Mouse (Mus musculus) forebrain, embryonic 12.5 days (tissue): Measurements from ENCODE around the gene Lpp. TPM values are rescaled to one million over a fixed set of nuclear protein-coding genes. Genes with fewer than 3 reads are reported as not detected.

Experiments used
- ATAC-seq: fragments of 200-750 bp; cut with Nextera tagmentation; 2 replicates; pipeline ENCODE4 v1.8.0; 2017; ENCODE audit warnings: moderate TSS enrichment; ENCODE audit not compliant: low FRiP score
- H3K27ac ChIP-seq: fragments of 300-500 bp; sonication (generic); 2 replicates; pipeline ENCODE4 v1.5.1; 2016; ENCODE audit warnings: mild to moderate bottlenecking
- H3K27me3 ChIP-seq: fragments of 300-500 bp; sonication (generic); 2 replicates; pipeline ENCODE4 v1.6.1; 2016; ENCODE audit warnings: mild to moderate bottlenecking
- H3K36me3 ChIP-seq: fragments of 300-500 bp; sonication (generic); replicated peaks from 2 replicates; pipeline ENCODE4 v1.6.1; 2016; ENCODE audit warnings: mild to moderate bottlenecking
- H3K4me1 ChIP-seq: fragments of 300-500 bp; sonication (generic); 2 replicates; pipeline ENCODE4 v1.6.1; 2016
- H3K4me2 ChIP-seq: fragments of 300-500 bp; sonication (generic); 2 replicates; pipeline ENCODE4 v1.6.1; 2016; ENCODE audit warnings: mild to moderate bottlenecking, moderate library complexity
- H3K4me3 ChIP-seq: fragments of 300-500 bp; sonication (generic); replicated peaks from 2 replicates; pipeline ENCODE4 v1.5.1; 2016; ENCODE audit warnings: mild to moderate bottlenecking
- H3K9ac ChIP-seq: fragments of 300-500 bp; sonication (generic); 2 replicates; pipeline ENCODE4 v1.6.1; 2016; ENCODE audit warnings: mild to moderate bottlenecking
- H3K9me3 ChIP-seq: fragments of 300-500 bp; sonication (generic); 2 replicates; pipeline ENCODE4 v1.6.1; 2016
- WGBS: fragments of 180-500 bp; shearing (Covaris S2); methylation state at CpG from one replicate; pipeline ENCODE4 v1.1.7; 2016; 5-methylcytosine and 5-hydroxymethylcytosine counted together
- polyA plus RNA-seq: library from polyadenylated mRNA; unstranded; fragments of >200 nt; fragmentation: Nextera tagmentation; extraction: Ambion mirVana; gene quantifications from 2 replicates; pipeline ENCODE4 v1.2.1, GENCODE M21; 2016

Lpp gene
- polyA plus RNA-seq, 1 experiment from 2014 or later: 18.1 TPM

DNA sequence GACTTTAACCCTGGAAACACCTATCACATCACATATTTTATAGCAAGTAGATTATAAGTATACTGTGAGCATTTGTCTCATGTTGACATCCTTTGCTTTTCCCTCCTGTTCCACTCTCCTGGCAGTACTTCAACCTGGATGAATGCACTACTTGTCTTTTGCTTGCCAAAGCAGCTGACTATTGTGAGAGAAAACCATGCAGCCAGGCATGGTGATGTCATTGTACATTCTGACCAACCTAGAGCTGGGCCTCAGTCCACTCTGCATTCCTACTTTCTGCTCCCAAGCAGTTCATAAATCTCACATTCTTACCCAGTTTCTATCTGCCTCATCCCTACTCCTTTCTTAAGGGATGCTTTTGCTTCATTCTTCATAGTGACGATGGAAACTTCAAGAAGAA, 515.6 kb downstream of the Lpp start:
- Histone ChIP-seq H3K4me3 (no peak overlapping the region), H3K9ac (no peak overlapping the region), H3K27me3 (no peaks in the 10 kb centered on the region), H3K36me3 (no peaks in the 10 kb centered on the region), H3K4me1 (peaks cover 3% of the 10 kb centered on the region; the same call in 1 of the 2 replicates), H3K9me3 (no peaks in the 10 kb centered on the region), H3K4me2 (no peak overlapping the region), H3K27ac (no peak overlapping the region)
- no peak for ATAC-seq
- 97% methylated on average over 1 of the region's 1 CpGs for WGBS

DNA sequence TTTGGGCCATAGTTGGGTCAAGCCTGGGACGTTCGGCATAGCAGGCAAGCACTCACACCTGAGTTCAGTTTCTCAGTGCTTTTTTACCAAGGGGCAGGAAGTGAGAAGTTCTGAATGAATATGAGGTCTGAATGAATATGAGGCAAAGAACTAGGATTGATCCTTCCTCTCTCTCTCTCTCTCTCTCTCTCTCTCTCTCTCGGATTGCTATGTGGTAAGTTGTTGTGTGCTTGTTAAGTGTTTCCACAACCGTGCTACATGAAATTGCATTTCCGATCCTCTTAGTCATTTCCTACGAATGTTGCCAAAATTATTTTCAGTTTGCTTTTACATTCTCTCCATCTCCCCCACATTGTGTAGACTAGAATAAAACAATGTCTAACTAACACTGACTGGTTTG, 517.0 kb downstream of the Lpp start:
- ATAC-seq: no peak
- Histone ChIP-seq H3K9me3 (no peaks in the 10 kb centered on the region), H3K9ac (no peak overlapping the region), H3K27ac (no peak overlapping the region), H3K27me3 (no peaks in the 10 kb centered on the region), H3K36me3 (no peaks in the 10 kb centered on the region), H3K4me2 (no peak overlapping the region), H3K4me3 (no peak overlapping the region), H3K4me1 (peaks cover 3% of the 10 kb centered on the region; the same call in 1 of the 2 replicates)
- 91% methylated on average over 6 of the region's 6 CpGs for WGBS

DNA sequence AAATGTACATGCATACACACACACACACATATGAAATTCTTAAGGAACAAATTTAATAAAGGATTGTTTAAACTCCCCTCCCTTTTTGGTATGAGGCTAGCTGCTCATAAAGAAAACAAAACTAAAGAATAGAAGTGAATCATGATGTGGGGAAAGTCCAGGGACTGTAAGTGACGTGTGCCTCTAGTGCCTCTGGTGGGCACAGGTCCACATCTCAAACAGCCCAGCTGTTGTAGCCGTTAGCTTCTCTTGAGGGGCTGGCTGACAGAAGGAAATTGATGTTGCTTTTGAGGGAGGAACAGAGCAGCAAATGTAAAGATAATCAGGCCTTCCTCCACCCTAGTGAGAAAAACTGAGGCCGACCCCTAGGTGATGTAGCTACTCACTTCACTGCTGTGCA, 517.5 kb downstream of the Lpp start:
- no peak overlapping the region for H3K4me2 ChIP-seq
- H3K27me3 ChIP-seq: no peaks in the 10 kb centered on the region
- no peaks in the 10 kb centered on the region for H3K36me3 ChIP-seq
- no peak overlapping the region for H3K4me3 ChIP-seq
- H3K27ac ChIP-seq: no peak overlapping the region
- no peak overlapping the region for H3K9ac ChIP-seq
- no peak for ATAC-seq
- WGBS: 63% methylated on average over 3 of the region's 3 CpGs
- peaks cover 3% of the 10 kb centered on the region; the same call in 1 of the 2 replicates for H3K4me1 ChIP-seq
- no peaks in the 10 kb centered on the region for H3K9me3 ChIP-seq

DNA sequence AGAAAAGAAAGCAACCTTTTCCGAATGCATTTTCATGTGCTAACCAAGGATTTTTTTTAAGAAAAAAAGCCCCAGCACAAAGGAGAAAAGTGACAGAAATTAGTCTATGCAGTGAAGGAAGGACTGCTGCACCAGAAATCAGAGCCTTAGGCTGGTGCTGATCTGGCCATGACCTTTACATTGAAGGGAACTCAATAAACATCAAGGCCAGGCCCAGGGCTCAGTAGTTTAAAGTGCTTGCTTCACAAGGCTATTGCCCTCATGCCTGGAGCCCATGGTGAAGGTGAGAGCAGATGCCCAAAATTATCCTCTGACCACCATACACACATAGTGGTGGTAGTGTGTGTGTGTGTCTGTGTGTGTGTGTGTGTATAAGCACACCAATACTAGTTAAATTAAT, 519.1 kb downstream of the Lpp start:
- Histone ChIP-seq H3K9ac (no peak overlapping the region), H3K27me3 (no peaks in the 10 kb centered on the region)
- 78% methylated on average over 1 of the region's 1 CpGs for WGBS

DNA sequence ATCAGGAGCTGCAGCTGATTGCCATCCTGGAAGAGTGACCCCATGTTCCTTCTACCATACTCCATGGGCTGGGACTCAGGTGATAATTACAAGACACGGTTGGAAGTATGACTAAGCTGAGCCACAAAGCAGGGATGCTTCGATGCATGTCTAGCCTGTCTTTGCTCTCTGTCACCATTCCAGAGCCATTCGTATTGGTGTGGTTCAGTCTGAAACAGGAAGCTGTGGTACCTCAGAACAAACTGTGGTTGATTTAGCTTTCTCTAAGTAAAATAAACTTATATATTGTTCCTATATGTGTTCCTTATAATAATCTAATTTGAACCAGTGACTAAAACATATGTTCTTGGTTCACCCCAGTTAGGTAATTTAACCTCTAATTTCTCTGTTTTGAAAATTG, 519.7 kb downstream of the Lpp start:
- Histone ChIP-seq H3K27me3 (no peaks in the 10 kb centered on the region), H3K27ac (no peak overlapping the region), H3K36me3 (no peaks in the 10 kb centered on the region), H3K9ac (no peak overlapping the region), H3K9me3 (no peaks in the 10 kb centered on the region), H3K4me2 (no peak overlapping the region), H3K4me3 (no peak overlapping the region), H3K4me1 (peaks cover 3% of the 10 kb centered on the region; the same call in 1 of the 2 replicates)
- 92% methylated on average over 3 of the region's 3 CpGs for WGBS
- no peak for ATAC-seq

More for the DNA sequence above, 519.1 kb downstream of the Lpp start:
- H3K4me2 ChIP-seq: no peak overlapping the region
- no peaks in the 10 kb centered on the region for H3K36me3 ChIP-seq
- peaks cover 3% of the 10 kb centered on the region; the same call in 1 of the 2 replicates for H3K4me1 ChIP-seq
- no peaks in the 10 kb centered on the region for H3K9me3 ChIP-seq
- no peak for ATAC-seq
- H3K4me3 ChIP-seq: no peak overlapping the region
- H3K27ac ChIP-seq: no peak overlapping the region

DNA sequence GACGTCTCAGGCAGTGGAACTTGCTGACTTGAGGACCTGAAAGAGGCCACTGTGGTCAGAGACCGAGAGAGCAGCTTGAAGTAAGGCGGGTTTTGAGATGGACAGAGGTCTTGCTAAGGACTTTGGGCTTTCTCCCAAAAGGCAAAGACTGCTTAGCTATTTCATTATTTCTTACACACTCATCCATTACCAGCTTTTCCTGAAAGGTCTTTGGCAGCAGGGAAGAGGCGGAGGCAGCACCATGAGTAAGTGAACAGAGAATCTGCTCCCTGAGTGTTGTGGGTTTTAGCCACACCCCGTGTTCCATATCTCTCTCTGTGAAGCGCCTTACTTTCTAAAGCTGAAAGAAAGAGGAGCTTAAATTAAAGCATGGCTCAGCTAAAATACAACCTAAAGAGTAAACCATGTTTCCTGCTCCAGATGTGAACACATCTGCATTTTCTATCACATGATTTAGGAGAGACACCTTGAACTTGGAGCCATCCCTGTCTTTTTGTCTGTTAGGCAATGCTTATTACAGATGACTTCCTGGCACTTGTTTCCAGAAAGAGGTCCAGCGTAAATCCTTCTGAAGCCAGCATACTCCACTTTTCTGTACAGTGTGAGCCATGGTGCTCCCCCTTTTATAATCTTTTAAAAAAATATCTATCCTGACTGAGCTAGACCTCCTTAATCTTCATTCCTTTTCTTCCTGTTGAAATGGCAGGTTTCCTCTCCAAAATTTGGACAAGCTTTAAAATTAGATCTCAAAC, 520.5 kb downstream of the Lpp start:
- no peaks in the 10 kb centered on the region for H3K36me3 ChIP-seq
- no peak overlapping the region for H3K27ac ChIP-seq
- 84% methylated on average over 7 of the region's 7 CpGs for WGBS
- no peak overlapping the region for H3K4me3 ChIP-seq
- H3K4me2 ChIP-seq: no peak overlapping the region
- no peak for ATAC-seq
- H3K4me1 ChIP-seq: peaks cover 3% of the 10 kb centered on the region; the same call in 1 of the 2 replicates
- no peak overlapping the region for H3K9ac ChIP-seq
- peaks cover 4% of the 10 kb centered on the region for H3K27me3 ChIP-seq
- no peaks in the 10 kb centered on the region for H3K9me3 ChIP-seq

DNA sequence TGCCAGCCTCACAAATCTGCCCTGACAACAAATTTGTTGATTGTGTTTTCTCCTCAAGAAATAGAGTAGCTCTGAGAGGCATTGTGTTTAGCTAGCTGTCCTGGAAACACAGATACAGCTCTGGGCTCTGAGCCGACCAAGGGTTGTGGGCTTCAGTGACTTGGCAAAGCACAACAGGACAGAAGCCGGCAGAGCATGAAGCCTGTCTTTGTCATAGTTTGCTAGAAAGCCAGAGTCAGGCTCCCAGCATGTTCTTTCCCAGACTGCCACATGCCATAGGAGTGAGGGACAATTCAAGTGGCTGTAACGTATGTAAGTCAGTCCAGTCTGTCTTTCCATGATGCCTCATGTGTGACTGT, 521.1 kb downstream of the Lpp start:
- WGBS: 62% methylated on average over 3 of the region's 3 CpGs
- Histone ChIP-seq H3K36me3 (no peaks in the 10 kb centered on the region), H3K9me3 (no peaks in the 10 kb centered on the region), H3K27me3 (peaks cover 5% of the 10 kb centered on the region), H3K27ac (no peak overlapping the region), H3K4me3 (no peak overlapping the region), H3K4me1 (no peaks in the 10 kb centered on the region), H3K4me2 (no peak overlapping the region), H3K9ac (no peak overlapping the region)
- ATAC-seq: no peak

DNA sequence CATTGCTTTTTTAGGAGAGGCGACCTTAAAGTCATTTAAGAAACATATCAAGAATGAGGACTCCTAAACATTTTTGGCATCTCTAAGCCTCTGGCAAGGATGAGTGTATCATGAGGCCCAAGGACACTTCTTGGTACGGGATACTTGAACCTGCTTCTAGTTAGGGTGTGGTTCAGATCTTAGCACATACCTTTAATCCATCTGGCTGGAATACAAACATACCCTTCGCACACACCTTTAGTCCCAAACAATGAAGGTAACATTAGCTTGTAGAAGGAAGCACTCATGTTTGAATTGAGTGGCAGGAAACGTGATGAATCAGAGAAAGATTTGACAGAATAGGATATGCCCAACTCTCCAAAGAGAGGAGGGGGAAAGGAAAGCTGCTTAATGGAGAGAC, 522.2 kb downstream of the Lpp start:
- Histone ChIP-seq H3K9me3 (no peaks in the 10 kb centered on the region), H3K36me3 (no peaks in the 10 kb centered on the region), H3K9ac (no peak overlapping the region), H3K27me3 (peaks cover 5% of the 10 kb centered on the region), H3K27ac (no peak overlapping the region), H3K4me3 (no peak overlapping the region), H3K4me1 (no peaks in the 10 kb centered on the region), H3K4me2 (no peak overlapping the region)
- WGBS: 86% methylated on average over 4 of the region's 4 CpGs
- ATAC-seq: no peak

DNA sequence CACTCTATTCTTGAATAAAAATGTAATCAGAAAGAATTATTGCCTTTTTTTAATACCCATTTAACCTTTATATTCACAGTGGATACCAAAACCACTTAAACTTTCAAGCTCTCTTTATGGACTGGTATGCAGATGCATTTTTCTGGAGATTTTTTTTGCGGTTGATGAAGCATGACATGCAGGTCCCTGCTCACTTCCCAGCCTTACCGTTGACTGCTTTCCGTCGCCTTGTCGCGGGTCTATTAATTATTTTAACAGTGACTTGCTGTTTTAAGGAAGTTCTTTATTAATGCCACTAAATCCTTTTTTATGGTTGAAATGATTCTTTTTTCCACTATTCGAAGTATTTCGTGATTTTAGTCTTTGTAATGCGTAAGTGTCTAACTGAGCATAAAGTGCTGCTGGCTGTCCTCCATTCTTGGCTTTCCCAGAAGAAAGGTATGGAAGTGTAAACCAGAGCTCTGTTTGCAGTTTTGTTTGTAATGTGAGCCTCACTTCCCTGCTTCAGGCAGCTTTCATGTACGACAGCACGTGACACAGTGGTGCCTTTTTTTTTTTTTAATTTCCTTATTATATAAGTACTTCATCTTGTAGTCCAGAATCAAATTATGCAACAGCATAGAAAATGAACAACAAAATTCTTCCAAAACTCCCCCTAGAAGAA, 526.2 kb downstream of the Lpp start:
- Histone ChIP-seq H3K4me1 (no peaks in the 10 kb centered on the region), H3K9me3 (no peaks in the 10 kb centered on the region), H3K36me3 (no peaks in the 10 kb centered on the region), H3K4me3 (no peak overlapping the region), H3K4me2 (peak overlapping the region; percentile 13; the same call in 1 of the 2 replicates), H3K9ac (no peak overlapping the region), H3K27ac (no peak overlapping the region), H3K27me3 (peaks cover 5% of the 10 kb centered on the region)
- ATAC-seq: no peak
- WGBS: 22% methylated on average over 11 of the region's 11 CpGs

DNA sequence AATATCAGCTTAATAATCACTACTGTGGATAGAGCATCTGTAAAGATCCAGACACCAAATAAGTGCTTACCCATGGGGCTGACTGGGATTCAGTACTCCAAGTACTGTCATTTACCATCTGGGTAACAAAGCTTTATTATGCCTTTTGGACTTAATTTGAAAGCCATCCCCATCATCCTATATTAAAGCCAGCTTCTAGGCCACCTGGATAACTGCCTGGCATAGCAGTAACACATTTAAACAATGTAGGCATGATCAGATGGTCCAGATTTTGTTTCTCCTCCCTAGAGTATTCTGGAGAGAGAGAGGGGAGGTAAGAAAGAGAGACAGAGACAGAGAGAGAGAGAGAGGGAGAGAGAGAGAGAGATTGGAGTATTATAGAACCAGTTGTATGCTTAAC, 536.8 kb downstream of the Lpp start:
- Histone ChIP-seq H3K27me3 (no peaks in the 10 kb centered on the region), H3K4me1 (0 out of 2 replicates have a peak, but pooled peaks cover 2% of the 10 kb centered on the region), H3K4me2 (no peak overlapping the region), H3K4me3 (no peak overlapping the region), H3K9me3 (no peaks in the 10 kb centered on the region), H3K36me3 (no peaks in the 10 kb centered on the region), H3K9ac (no peak overlapping the region), H3K27ac (no peak overlapping the region)
- no peak for ATAC-seq

DNA sequence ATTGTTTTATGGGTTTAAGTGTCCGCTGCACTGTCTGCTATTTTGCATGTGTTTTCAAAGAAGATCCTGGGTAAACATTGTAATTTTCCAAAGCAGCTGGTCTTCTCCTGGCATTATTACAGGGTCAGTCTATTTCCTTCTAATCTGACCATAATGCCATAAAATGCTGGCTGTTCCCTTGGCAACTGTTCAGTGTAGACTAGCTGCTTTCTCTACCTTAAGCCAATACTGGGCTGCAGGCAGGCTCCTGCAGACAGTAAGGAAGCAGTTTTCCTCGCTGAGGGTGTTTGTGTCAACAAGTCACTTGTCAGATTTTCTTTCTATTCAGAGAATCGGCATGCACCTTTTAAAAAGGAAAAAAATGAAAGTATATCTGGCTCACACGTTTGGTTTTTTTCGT, 537.3 kb downstream of the Lpp start:
- Histone ChIP-seq H3K4me2 (no peak overlapping the region), H3K27ac (no peak overlapping the region), H3K36me3 (no peaks in the 10 kb centered on the region), H3K9ac (no peak overlapping the region), H3K9me3 (no peaks in the 10 kb centered on the region), H3K4me3 (no peak overlapping the region), H3K27me3 (no peaks in the 10 kb centered on the region), H3K4me1 (0 out of 2 replicates have a peak, but pooled peaks cover 2% of the 10 kb centered on the region)
- WGBS: 84% methylated on average over 5 of the region's 5 CpGs
- no peak for ATAC-seq

DNA sequence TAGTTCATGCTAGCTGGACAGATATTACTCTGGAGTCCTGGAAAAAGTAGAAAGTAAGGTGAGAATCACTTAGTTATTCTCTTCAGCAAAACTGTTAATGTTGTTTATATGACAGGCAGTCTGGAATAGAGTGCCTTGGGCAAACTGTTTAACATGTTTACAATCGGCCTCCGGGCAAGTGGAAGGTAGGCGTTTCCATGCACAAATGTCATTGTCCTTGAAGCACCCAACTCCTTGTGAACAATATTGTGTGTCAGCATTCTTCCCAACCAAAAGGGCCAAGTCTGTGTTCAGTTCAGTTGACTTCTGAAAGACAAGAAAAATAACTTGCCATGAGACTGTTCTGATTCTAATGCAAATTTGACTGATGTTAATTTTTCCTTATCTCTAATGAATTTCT, 539.5 kb downstream of the Lpp start:
- no peak overlapping the region for H3K9ac ChIP-seq
- H3K27ac ChIP-seq: no peak overlapping the region
- 0 out of 2 replicates have a peak, but pooled peaks cover 2% of the 10 kb centered on the region for H3K4me1 ChIP-seq
- no peaks in the 10 kb centered on the region for H3K36me3 ChIP-seq
- H3K9me3 ChIP-seq: no peaks in the 10 kb centered on the region
- H3K27me3 ChIP-seq: no peaks in the 10 kb centered on the region
- no peak for ATAC-seq
- WGBS: 71% methylated on average over 3 of the region's 3 CpGs
- no peak overlapping the region for H3K4me3 ChIP-seq
- H3K4me2 ChIP-seq: no peak overlapping the region

DNA sequence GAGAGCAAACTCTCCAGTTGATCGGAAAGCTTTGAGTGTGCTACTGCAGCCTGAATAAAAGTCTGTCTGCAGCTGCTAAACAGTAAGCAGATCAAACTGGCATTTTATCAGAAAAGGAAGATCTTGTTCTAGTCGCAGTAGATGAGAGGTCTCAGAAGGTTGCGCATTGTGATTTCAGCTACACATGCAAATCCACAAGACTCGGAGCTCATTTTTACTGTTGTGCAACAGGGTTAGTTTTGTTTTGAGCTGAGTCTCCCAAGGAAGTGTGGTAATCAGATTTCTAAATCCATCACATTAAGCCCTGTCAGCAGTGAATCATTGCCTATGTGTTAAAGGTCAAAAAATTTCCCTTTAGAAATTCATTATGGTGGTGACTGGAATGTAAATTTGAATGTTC, 540.4 kb downstream of the Lpp start:
- Histone ChIP-seq H3K9ac (no peak overlapping the region), H3K4me1 (0 out of 2 replicates have a peak, but pooled peaks cover 2% of the 10 kb centered on the region), H3K9me3 (no peaks in the 10 kb centered on the region), H3K4me2 (no peak overlapping the region), H3K27ac (no peak overlapping the region), H3K36me3 (no peaks in the 10 kb centered on the region), H3K4me3 (no peak overlapping the region), H3K27me3 (no peaks in the 10 kb centered on the region)
- no peak for ATAC-seq
- WGBS: 90% methylated on average over 4 of the region's 4 CpGs
